Mouse (Mus musculus): Measurements from ENCODE around the gene Ttc23.

DNA sequence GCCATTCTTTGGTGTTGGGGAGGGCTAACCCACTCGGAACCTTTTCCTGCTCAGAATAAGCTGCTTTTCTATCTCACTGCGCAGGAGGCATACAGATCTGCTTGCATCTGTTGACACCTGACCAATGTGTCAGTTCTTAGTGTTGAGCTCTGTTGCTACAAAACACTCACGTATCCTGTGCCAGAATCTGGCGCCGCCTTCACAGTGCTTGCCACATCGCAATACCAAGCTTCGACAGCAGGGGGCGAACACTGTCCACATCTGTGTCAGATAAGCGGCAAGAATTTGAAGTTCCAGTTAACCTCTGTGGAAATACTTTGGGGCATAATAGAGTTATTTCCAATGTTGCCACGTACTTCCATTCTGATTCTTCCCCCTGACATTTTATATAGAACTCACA lies 25.4 kb downstream of the Ttc23 start:
- TF ChIP-seq CTCF (conservative IDR thresholded peaks at IDR 0.05; ENCODE audit: low read length), result peak; percentile 93
- no peak for TF ChIP-seq NANOG (IDR thresholded peaks at IDR 0.05; ENCODE audit: borderline replicate concordance, low read length)
- TF ChIP-seq POU5F1 (IDR thresholded peaks at IDR 0.05; ENCODE audit: borderline replicate concordance, low read length), result no peak
